Mouse (Mus musculus): Measurements from ENCODE around the gene Prss56.

Gene Prss56

GRCm38 (mm10) chr1:87185526-87185925 is 2.4 kb downstream of the Prss56 start:
- no peak for DNase-seq (ENCODE audit: low spot score)

GRCm38 (mm10) chr1:87186261-87187036 is 3.3 kb downstream of the Prss56 start:
- DNase-seq (ENCODE audit: low spot score): no peak

- DNase-seq (ENCODE audit: low spot score): peak; percentile 82
Measured at GRCm38 (mm10) chr1:87187037-87187355, 3.9 kb downstream of the Prss56 start.

GRCm38 (mm10) chr1:87190429-87190828 is 7.3 kb downstream of the Prss56 start, which contains the start of gene Chrnd:
TSS of gene Chrnd (plus strand) at chr1:87190607.
- no peak for DNase-seq (ENCODE audit: low spot score)

- peak; percentile 52 for DNase-seq (ENCODE audit: low spot score)
Measured at GRCm38 (mm10) chr1:87197296-87197695, 14.2 kb downstream of the Prss56 start.

- DNase-seq (ENCODE audit: low spot score): no peak
Measured at GRCm38 (mm10) chr1:87198119-87199065, 15.3 kb downstream of the Prss56 start.

GRCm38 (mm10) chr1:87200811-87201210 is 17.7 kb downstream of the Prss56 start:
- DNase-seq (ENCODE audit: low spot score): no peak

- DNase-seq (ENCODE audit: low spot score): no peak
Measured at GRCm38 (mm10) chr1:87201848-87202247, 18.7 kb downstream of the Prss56 start.

GRCm38 (mm10) chr1:87203779-87204178 is 20.7 kb downstream of the Prss56 start:
- no peak for DNase-seq (ENCODE audit: low spot score)

- DNase-seq (ENCODE audit: low spot score): no peak
Measured at GRCm38 (mm10) chr1:87204465-87204864, 21.4 kb downstream of the Prss56 start, which contains the start of gene Chrng. TSS of gene Chrng (plus strand) at chr1:87204657.

- no peak for DNase-seq (ENCODE audit: low spot score)
Measured at GRCm38 (mm10) chr1:87205038-87205437, 21.9 kb downstream of the Prss56 start.

- no peak for DNase-seq (ENCODE audit: low spot score)
Measured at GRCm38 (mm10) chr1:87205502-87205901, 22.4 kb downstream of the Prss56 start.

GRCm38 (mm10) chr1:87206339-87206738 is 23.2 kb downstream of the Prss56 start:
- DNase-seq (ENCODE audit: low spot score): no peak

GRCm38 (mm10) chr1:87211431-87211830 is 28.3 kb downstream of the Prss56 start:
- DNase-seq (ENCODE audit: low spot score): no peak

- peak; percentile 97 for DNase-seq (ENCODE audit: low spot score)
Measured at GRCm38 (mm10) chr1:87213735-87214704, 30.9 kb downstream of the Prss56 start, which contains the start of gene Eif4e2. TSS of gene Eif4e2 (plus strand) at chr1:87213914.

- peak; percentile 26 for DNase-seq (ENCODE audit: low spot score)
Measured at GRCm38 (mm10) chr1:87214748-87215147, 31.6 kb downstream of the Prss56 start.

GRCm38 (mm10) chr1:87217938-87218337 is 34.8 kb downstream of the Prss56 start:
- DNase-seq (ENCODE audit: low spot score): peak; percentile 21

GRCm38 (mm10) chr1:87225739-87226138 is 42.6 kb downstream of the Prss56 start:
- DNase-seq (ENCODE audit: low spot score): no peak

GRCm38 (mm10) chr1:87226409-87227159 is 43.5 kb downstream of the Prss56 start:
- DNase-seq (ENCODE audit: low spot score): no peak

- DNase-seq (ENCODE audit: low spot score): no peak
Measured at GRCm38 (mm10) chr1:87227160-87227550, 44.0 kb downstream of the Prss56 start.

- no peak for DNase-seq (ENCODE audit: low spot score)
Measured at GRCm38 (mm10) chr1:87230606-87231005, 47.5 kb downstream of the Prss56 start.

Data from MN1 (cell line).